Mouse (Mus musculus): ENCODE data around the gene Tctex1d1. TPM values are rescaled to one million over a fixed set of nuclear protein-coding genes. Genes with fewer than 3 reads are reported as not detected.

Gene Tctex1d1
- total RNA-seq, 2 experiments from 2014 or later: not detected

Other genes with a start within 250 kb of the Tctex1d1 start
- gene Sgip1, start 237.3 kb upstream of the Tctex1d1 start, total RNA-seq (2021): 1 to 10 TPM; 1.7 to 2.9 TPM
- gene Insl5, start 48.2 kb downstream of the Tctex1d1 start, total RNA-seq (2021): not detected
- 10 to 100 TPM; 28.1 to 35.4 TPM for gene Mier1, start 135.8 kb downstream of the Tctex1d1 start, total RNA-seq (2021)
- gene Wdr78, start 135.9 kb downstream of the Tctex1d1 start, total RNA-seq (2021): 1 to 10 TPM in 1 of 2 experiments, under 1 TPM in 1; 0.89 to 1.6 TPM
- 1 to 10 TPM; 4.8 to 5.5 TPM for gene Slc35d1, start 236.6 kb downstream of the Tctex1d1 start, total RNA-seq (2021)

Measured in gastrocnemius, postnatal 10 days (tissue).